Comparison of ENCODE assay signal across 13 mouse cellular contexts in the genomic region with DNA sequence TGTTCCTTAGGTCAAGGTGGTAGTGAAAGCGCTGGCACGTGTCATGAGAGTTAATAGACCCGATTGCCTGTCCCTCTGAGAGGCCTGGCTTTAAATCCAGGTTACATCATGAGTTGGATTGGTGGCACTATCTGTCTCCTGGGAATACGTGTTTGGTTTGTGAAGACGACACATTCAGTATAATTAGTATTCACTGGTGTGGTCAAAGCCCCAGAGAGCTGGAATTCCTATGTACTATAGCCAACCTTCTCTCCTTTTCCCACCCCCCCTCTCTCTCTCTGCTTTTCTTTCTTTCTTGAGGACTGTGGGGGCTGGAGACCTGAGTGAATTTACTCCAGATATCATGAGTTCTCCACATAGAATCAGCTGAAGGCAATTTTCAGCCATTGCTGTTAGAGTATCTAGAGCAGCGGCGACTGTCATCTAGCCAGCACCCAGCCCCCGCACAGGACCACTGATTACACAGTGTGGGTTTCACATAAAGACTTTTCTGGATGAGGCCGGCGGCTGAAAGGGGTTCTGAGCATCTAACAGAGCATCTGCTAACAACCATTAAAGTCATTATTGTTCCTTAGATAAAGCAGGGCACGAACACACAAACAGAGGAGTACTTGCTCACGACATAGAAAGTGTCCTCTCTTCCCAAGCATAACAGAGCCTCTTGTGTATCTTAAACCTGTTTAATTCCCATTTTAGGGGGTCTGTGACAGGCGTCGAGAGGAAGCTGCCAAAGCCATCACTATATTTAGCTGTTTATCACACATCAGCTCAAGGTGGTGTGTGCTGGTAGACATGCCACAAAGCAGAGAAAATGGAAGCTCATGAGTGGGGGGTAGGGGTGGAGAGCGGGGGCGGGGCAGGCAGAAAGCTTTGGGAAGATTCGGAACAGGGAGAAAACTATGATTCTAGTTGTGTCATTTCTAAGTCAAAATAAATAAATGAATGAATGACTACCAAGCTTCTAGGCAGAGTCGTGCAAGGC.
DNase-seq lines count a peak whose midpoint lies in the region; ATAC-seq and TF ChIP-seq lines count a peak whose summit lies in the region.
"Had no signal": no experiment of that assay in that cellular context is flagged by ENCODE, and none has a peak within 500 bp of the region (broad histone marks: within the 10 kb centered on the region; RNA-seq: fewer than 3 reads in every experiment).

No protein-coding gene starts in this region.

- H3K4me2 ChIP-seq in heart, embryonic 12.5 days = peak overlapping the region; percentile 60
- H3K4me2 ChIP-seq in hindbrain, embryonic 12.5 days (replicated peaks) = no peak overlapping the region; the same call in 1 of the 2 replicates
- H3K4me2 ChIP-seq in midbrain, embryonic 16.5 days (ENCODE audit: low read length) = no peak overlapping the region
- H3K4me2 ChIP-seq in liver, embryonic 12.5 days = no peak overlapping the region
- no peak overlapping the region for H3K4me2 ChIP-seq in stomach, postnatal 0 days (replicated peaks; ENCODE audit: low read depth)

- H3K9me3 ChIP-seq in heart, embryonic 12.5 days (replicated peaks) = no peaks in the 10 kb centered on the region
- H3K9me3 ChIP-seq in hindbrain, embryonic 12.5 days (replicated peaks) = no peaks in the 10 kb centered on the region
- no peaks in the 10 kb centered on the region for H3K9me3 ChIP-seq in midbrain, embryonic 16.5 days (replicated peaks; ENCODE audit: control insufficient read depth, low read length, poor library complexity, severe bottlenecking)
- H3K9me3 ChIP-seq in liver, embryonic 12.5 days (replicated peaks) = no peaks in the 10 kb centered on the region
- H3K9me3 ChIP-seq in stomach, postnatal 0 days (ENCODE audit: control insufficient read depth, low read length) = no peaks in the 10 kb centered on the region

- no peak overlapping the region for H3K9ac ChIP-seq in heart, embryonic 12.5 days
- no peak overlapping the region for H3K9ac ChIP-seq in hindbrain, embryonic 12.5 days
- H3K9ac ChIP-seq in midbrain, embryonic 16.5 days (ENCODE audit: low read depth, low read length) = no peak overlapping the region
- H3K9ac ChIP-seq in liver, embryonic 12.5 days = no peak overlapping the region
- H3K9ac ChIP-seq in stomach, postnatal 0 days (ENCODE audit: low read length) = no peak overlapping the region

- no peaks in the 10 kb centered on the region for H3K27me3 ChIP-seq in heart, embryonic 12.5 days (replicated peaks)
- no peaks in the 10 kb centered on the region; the same call in 1 of the 2 replicates for H3K27me3 ChIP-seq in hindbrain, embryonic 12.5 days
- H3K27me3 ChIP-seq in midbrain, embryonic 16.5 days (ENCODE audit: control insufficient read depth, insufficient read depth, low read depth, low read length) = no peaks in the 10 kb centered on the region; the same call in 1 of the 2 replicates
- no peaks in the 10 kb centered on the region; the same call in 1 of the 2 replicates for H3K27me3 ChIP-seq in liver, embryonic 12.5 days (replicated peaks)
- no peaks in the 10 kb centered on the region for H3K27me3 ChIP-seq in stomach, postnatal 0 days (ENCODE audit: control insufficient read depth, insufficient read depth, low read length)

- no peak overlapping the region for H3K4me3 ChIP-seq in heart, embryonic 12.5 days
- no peak overlapping the region for H3K4me3 ChIP-seq in hindbrain, embryonic 12.5 days
- H3K4me3 ChIP-seq in midbrain, embryonic 16.5 days (ENCODE audit: low read depth, low read length) = no peak overlapping the region
- H3K4me3 ChIP-seq in liver, embryonic 12.5 days = no peak overlapping the region
- no peak overlapping the region for H3K4me3 ChIP-seq in stomach, postnatal 0 days (ENCODE audit: low read depth, low read length)
- H3K4me3 ChIP-seq: erythroblast, embryonic 14.5 days had no signal

- peaks cover 13% of the 10 kb centered on the region for H3K4me1 ChIP-seq in heart, embryonic 12.5 days (replicated peaks)
- H3K4me1 ChIP-seq in hindbrain, embryonic 12.5 days = peaks cover 20% of the 10 kb centered on the region
- H3K4me1 ChIP-seq in midbrain, embryonic 16.5 days (ENCODE audit: control insufficient read depth, insufficient read depth, low read length) = peaks cover 10% of the 10 kb centered on the region; the same call in 1 of the 2 replicates
- no peaks in the 10 kb centered on the region for H3K4me1 ChIP-seq in liver, embryonic 12.5 days
- H3K4me1 ChIP-seq in stomach, postnatal 0 days (replicated peaks; ENCODE audit: control insufficient read depth, insufficient read depth) = no peaks in the 10 kb centered on the region

- TF ChIP-seq EP300 in stomach, postnatal 0 days (optimal IDR thresholded peaks at IDR 0.05) = no peak

- no peak for DNase-seq in heart, adult 9 months (ENCODE audit: low spot score in 2 of 2)
- peak; percentile 17 for DNase-seq in embryo, embryonic 9.5 days (ENCODE audit: extremely low spot score)
- DNase-seq in spleen, adult 18-20 months = no peak
- no peak for DNase-seq in stomach, postnatal 0 days (ENCODE audit: low spot score)
- DNase-seq: kidney, postnatal 14 days; right cerebral cortex, adult 18-20 months; thymus, adult 2 months had no signal

- no peaks in the 10 kb centered on the region for H3K36me3 ChIP-seq in heart, embryonic 12.5 days
- no peaks in the 10 kb centered on the region for H3K36me3 ChIP-seq in hindbrain, embryonic 12.5 days
- no peaks in the 10 kb centered on the region for H3K36me3 ChIP-seq in midbrain, embryonic 16.5 days (ENCODE audit: control insufficient read depth, insufficient read depth, low read length)
- no peaks in the 10 kb centered on the region for H3K36me3 ChIP-seq in liver, embryonic 12.5 days
- H3K36me3 ChIP-seq in stomach, postnatal 0 days (ENCODE audit: control insufficient read depth, insufficient read depth, low read length) = no peaks in the 10 kb centered on the region

- H3K27ac ChIP-seq in heart, embryonic 12.5 days (ENCODE audit: poor library complexity, severe bottlenecking) = no peak overlapping the region
- H3K27ac ChIP-seq in hindbrain, embryonic 12.5 days = no peak overlapping the region
- H3K27ac ChIP-seq in midbrain, embryonic 16.5 days (ENCODE audit: low read length) = peak overlapping the region; percentile 54; the same call in 1 of the 2 replicates
- no peak overlapping the region for H3K27ac ChIP-seq in liver, embryonic 12.5 days
- H3K27ac ChIP-seq in stomach, postnatal 0 days (replicated peaks) = no peak overlapping the region
- H3K27ac ChIP-seq: macrophage had no signal

- ATAC-seq in heart, embryonic 12.5 days (ENCODE audit: insufficient number of reproducible peaks, low FRiP score) = no peak
- ATAC-seq in hindbrain, embryonic 12.5 days (ENCODE audit: low FRiP score) = peak; percentile 74
- ATAC-seq in midbrain, embryonic 16.5 days = peak; percentile 29; the same call in 1 of the 2 replicates
- ATAC-seq in liver, embryonic 12.5 days = no peak
- ATAC-seq in stomach, postnatal 0 days (ENCODE audit: low FRiP score, low TSS enrichment) = no peak

- no peak for TF ChIP-seq CTCF in stomach, postnatal 0 days (IDR thresholded peaks at IDR 0.05; ENCODE audit: low read depth)

- WGBS in heart, embryonic 12.5 days = 50% methylated on average over 18 of the region's 18 CpGs
- 43% methylated on average over 18 of the region's 18 CpGs for WGBS in hindbrain, embryonic 12.5 days
- 37% methylated on average over 18 of the region's 18 CpGs for WGBS in midbrain, embryonic 16.5 days
- WGBS in liver, embryonic 12.5 days (ENCODE audit: insufficient replicate concordance) = 52% methylated on average over 18 of the region's 18 CpGs
- 69% methylated on average over 18 of the region's 18 CpGs for WGBS in stomach, postnatal 0 days

Comparison
In these comparisons a context has a peak if more than half of its experiments do, and no peak if none do; other contexts are left out.
1. ATAC-seq: peak in hindbrain, embryonic 12.5 days (single experiment) and midbrain, embryonic 16.5 days (single experiment); none in heart, embryonic 12.5 days (single experiment), liver, embryonic 12.5 days (single experiment) and stomach, postnatal 0 days (single experiment).